In genomic region chr1:42230469-42231040, GRCm38 (mm10) we compare ENCODE assay signal across 13 mouse cellular contexts.
DNase-seq lines count a peak whose midpoint lies in the region; ATAC-seq and TF ChIP-seq lines count a peak whose summit lies in the region.
"Had no signal": no experiment of that assay in that cellular context is flagged by ENCODE, and none has a peak within 500 bp of the region (broad histone marks: within the 10 kb centered on the region; RNA-seq: fewer than 3 reads in every experiment).

No protein-coding gene starts in this region.

- H3K9ac ChIP-seq in heart, embryonic 12.5 days = no peak overlapping the region
- H3K9ac ChIP-seq: heart, embryonic 15.5 days; liver, embryonic 13.5 days had no signal

- H3K4me2 ChIP-seq in heart, embryonic 12.5 days = no peak overlapping the region
- H3K4me2 ChIP-seq: liver, embryonic 13.5 days had no signal

- no peaks in the 10 kb centered on the region for H3K36me3 ChIP-seq in heart, embryonic 12.5 days
- H3K36me3 ChIP-seq: heart, embryonic 15.5 days; liver, embryonic 13.5 days had no signal

- ATAC-seq in erythroid progenitor cell, adult 5-6 weeks (replicated peaks; ENCODE audit: low FRiP score, poor library complexity, severe bottlenecking) = no peak
- no peak for ATAC-seq in heart, embryonic 12.5 days (ENCODE audit: insufficient number of reproducible peaks, low FRiP score)

- TF ChIP-seq CTCF in layer of hippocampus, adult 2 months (conservative IDR thresholded peaks at IDR 0.05) = no peak

- peak; percentile 32 to 68 for DNase-seq in cerebellum, postnatal 4 days (ENCODE audit: low spot score in 2 of 2)
- no peak for DNase-seq in cerebellum, adult 18-20 months
- peak; percentile 20 to 28 for DNase-seq in layer of hippocampus, adult 2 months (ENCODE audit: low spot score in 2 of 2)
- no peak for DNase-seq in layer of hippocampus, adult 9-10 months (ENCODE audit: low spot score)
- DNase-seq in brain, adult 2 months (ENCODE audit: low read depth, low spot score) = peak; percentile 41
- DNase-seq in left cerebral cortex, postnatal 25 days (ENCODE audit: low spot score in 2 of 2) = peak; percentile 16 to 73
- DNase-seq: adrenal gland, adult 2 months; kidney, adult 18-20 months; liver, embryonic 13.5 days; thymus, postnatal 25 days had no signal

- 87% methylated on average over 21 of the region's 21 CpGs for WGBS in heart, embryonic 12.5 days

- intact Hi-C loops in left cerebral cortex, postnatal 25 days (cut with DNase I) = loop anchor here (5.0 kb wide), 2 partner anchors 158 to 333 kb away; no protein-coding TSS in a partner anchor

- no peaks in the 10 kb centered on the region for H3K4me1 ChIP-seq in heart, embryonic 12.5 days (replicated peaks)
- H3K4me1 ChIP-seq: heart, embryonic 15.5 days; liver, embryonic 13.5 days had no signal

- no peaks in the 10 kb centered on the region for H3K27me3 ChIP-seq in heart, embryonic 12.5 days (replicated peaks)
- H3K27me3 ChIP-seq: heart, embryonic 15.5 days; liver, embryonic 13.5 days had no signal

- H3K27ac ChIP-seq in layer of hippocampus, adult 2 months = peak overlapping the region; percentile 58
- no peak overlapping the region for H3K27ac ChIP-seq in heart, embryonic 12.5 days (ENCODE audit: poor library complexity, severe bottlenecking)
- H3K27ac ChIP-seq: liver, embryonic 13.5 days had no signal

- H3K4me3 ChIP-seq in layer of hippocampus, adult 2 months = peak overlapping the region; percentile 57
- no peak overlapping the region for H3K4me3 ChIP-seq in heart, embryonic 12.5 days
- H3K4me3 ChIP-seq: liver, embryonic 13.5 days had no signal

- H3K9me3 ChIP-seq in heart, embryonic 12.5 days (replicated peaks) = no peaks in the 10 kb centered on the region
- H3K9me3 ChIP-seq: heart, embryonic 15.5 days; liver, embryonic 13.5 days had no signal

Comparison
In these comparisons a context has a peak if more than half of its experiments do, and no peak if none do; other contexts are left out.
1. DNase-seq: peak in cerebellum, postnatal 4 days (2 of 2), layer of hippocampus, adult 2 months (2 of 2), brain, adult 2 months (single experiment) and left cerebral cortex, postnatal 25 days (2 of 2); none in cerebellum, adult 18-20 months (0 of 2) and layer of hippocampus, adult 9-10 months (single experiment).